Mouse (Mus musculus): ENCODE results near the gene Senp3. TPM values are rescaled to one million over a fixed set of nuclear protein-coding genes. Genes with fewer than 3 reads are reported as not detected.
A peak's percentile ranks its signal among the peaks of the same experiment; 100 is the strongest.

Gene Senp3
- polyA plus RNA-seq, 1 experiment from 2014 or later: 79.1 TPM

DNA sequence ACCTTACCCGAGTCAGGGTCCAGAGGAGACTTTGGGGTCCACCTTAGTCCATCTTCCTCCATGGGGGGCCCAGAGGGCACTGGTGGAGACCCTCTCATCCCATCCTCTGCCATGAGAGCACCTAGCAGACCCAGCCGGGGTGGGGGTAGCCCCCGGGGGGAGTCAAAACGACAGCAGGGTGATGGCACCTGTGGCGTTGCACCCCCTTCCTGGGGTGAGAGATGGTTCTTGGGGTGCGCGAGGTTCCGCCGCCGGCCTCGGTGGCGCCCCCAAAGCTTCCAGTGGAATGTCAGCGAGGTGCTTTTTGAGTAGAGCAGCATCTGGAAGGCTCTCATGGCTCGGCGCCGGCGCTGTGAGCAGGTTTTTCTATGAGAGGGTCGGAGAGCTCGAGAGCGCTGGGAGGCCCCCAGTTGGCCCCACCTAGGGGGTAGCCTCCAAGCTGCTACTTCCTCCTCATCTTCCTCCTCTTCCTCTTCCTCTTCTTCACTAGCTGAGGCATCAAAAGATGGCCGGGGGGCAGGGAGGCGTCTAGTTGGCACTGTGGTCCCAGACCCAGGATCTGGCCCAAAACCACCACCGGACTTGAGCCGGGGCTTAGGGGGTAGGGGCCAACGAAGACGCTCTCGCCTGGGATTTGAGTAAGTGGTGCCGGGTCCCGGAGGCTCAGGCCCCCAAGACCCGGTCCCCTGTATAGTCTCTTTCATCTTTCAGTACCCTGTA lies 1.6 kb downstream of the Senp3 start:
- Histone ChIP-seq H3K27me3 (replicated peaks; ENCODE audit: control insufficient read depth, insufficient read depth, low read length) (no peaks in the 10 kb centered on the region), H3K9me3 (ENCODE audit: control insufficient read depth, low read length) (no peaks in the 10 kb centered on the region), H3K4me2 (ENCODE audit: low read length) (peak overlapping the region; percentile 92), H3K4me1 (replicated peaks; ENCODE audit: control insufficient read depth, insufficient read depth, low read length) (peaks cover 22% of the 10 kb centered on the region), H3K36me3 (ENCODE audit: control insufficient read depth, insufficient read depth, low read length) (peaks cover 44% of the 10 kb centered on the region), H3K9ac (ENCODE audit: low read length) (peak overlapping the region; percentile 78), H3K4me3 (ENCODE audit: low read depth, low read length) (peak overlapping the region; percentile 86), H3K27ac (ENCODE audit: low read depth) (no peak overlapping the region)
- 89% methylated on average over 30 of the region's 30 CpGs for WGBS
- ATAC-seq (replicated peaks; ENCODE audit: low FRiP score, low TSS enrichment, low read depth): no peak
- DNase-seq (ENCODE audit: low spot score): no peak

DNA sequence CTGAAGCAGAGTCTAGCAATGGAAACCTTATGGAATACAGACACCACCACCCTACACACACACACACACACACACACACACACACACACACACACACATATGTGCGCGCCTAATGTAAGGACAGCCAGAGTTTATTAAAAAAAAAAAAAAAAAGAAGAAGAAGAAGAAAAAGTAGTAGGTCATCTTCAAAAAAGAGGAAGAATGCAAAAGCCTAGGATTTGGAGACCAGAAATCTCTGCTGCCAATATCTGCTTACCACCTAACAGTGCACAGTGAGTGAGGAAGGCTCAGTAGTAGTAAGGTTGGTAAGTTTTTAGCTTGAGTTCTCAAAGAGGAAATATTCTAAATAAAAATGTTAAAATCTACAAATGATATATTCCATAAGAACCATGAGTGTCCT lies 2.7 kb downstream of the Senp3 start:
- WGBS: 85% methylated on average over 2 of the region's 2 CpGs
- H3K27me3 ChIP-seq (replicated peaks; ENCODE audit: control insufficient read depth, insufficient read depth, low read length): no peaks in the 10 kb centered on the region
- H3K27ac ChIP-seq (ENCODE audit: low read depth): no peak overlapping the region
- no peak overlapping the region for H3K9ac ChIP-seq (ENCODE audit: low read length)
- no peak for ATAC-seq (replicated peaks; ENCODE audit: low FRiP score, low TSS enrichment, low read depth)
- no peaks in the 10 kb centered on the region for H3K9me3 ChIP-seq (ENCODE audit: control insufficient read depth, low read length)
- no peak for DNase-seq (ENCODE audit: low spot score)
- no peak overlapping the region for H3K4me3 ChIP-seq (ENCODE audit: low read depth, low read length)
- no peak overlapping the region for H3K4me2 ChIP-seq (ENCODE audit: low read length)
- peaks cover 22% of the 10 kb centered on the region for H3K4me1 ChIP-seq (replicated peaks; ENCODE audit: control insufficient read depth, insufficient read depth, low read length)
- peaks cover 56% of the 10 kb centered on the region for H3K36me3 ChIP-seq (ENCODE audit: control insufficient read depth, insufficient read depth, low read length)

DNA sequence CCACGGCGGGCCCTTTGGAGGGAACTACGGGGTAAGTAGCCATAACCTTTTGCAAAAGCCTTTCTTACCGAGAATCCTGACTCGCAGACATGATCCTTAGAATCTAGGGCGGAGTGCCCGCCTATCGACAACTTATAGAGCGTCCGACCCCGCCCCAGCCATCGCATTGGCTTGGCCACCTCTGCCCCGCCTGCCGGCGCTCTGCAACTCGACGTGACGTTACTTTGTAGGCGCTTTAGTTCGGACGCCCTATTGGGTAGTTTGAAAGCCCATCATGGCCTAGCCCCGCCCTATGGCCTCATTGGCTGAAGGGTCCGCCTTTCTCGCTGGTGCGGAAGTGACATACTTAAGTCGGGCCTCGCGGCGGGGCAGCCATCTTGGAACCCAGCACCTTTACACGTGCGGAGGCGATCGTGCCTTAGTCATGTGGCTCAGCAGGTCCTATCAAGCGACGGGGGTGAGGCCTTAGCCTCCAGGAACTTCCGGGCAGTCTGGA lies 9.6 kb downstream of the Senp3 start, which contains the start of gene Eif4a1:
Eif4a1 (minus strand) TSS at position 213 of the 496 bp plus-strand sequence.
- ATAC-seq (replicated peaks; ENCODE audit: low FRiP score, low TSS enrichment, low read depth) (peak; percentile 97), DNase-seq (ENCODE audit: low spot score) (peak; percentile 99)
- peak within 1 kb of the TSS; percentile 76 for H3K4me2 ChIP-seq (ENCODE audit: low read length)
- WGBS: under 1% methylated on average over 36 of the region's 36 CpGs
- H3K4me3 ChIP-seq (ENCODE audit: low read depth, low read length): peak within 1 kb of the TSS; percentile 56
- peaks cover 10% of the 10 kb centered on the region; the same call in 1 of the 2 replicates for H3K4me1 ChIP-seq (replicated peaks; ENCODE audit: control insufficient read depth, insufficient read depth, low read length)
- H3K27me3 ChIP-seq (replicated peaks; ENCODE audit: control insufficient read depth, insufficient read depth, low read length): no peaks in the 10 kb centered on the region
- peak within 1 kb of the TSS; percentile 100 for H3K9ac ChIP-seq (ENCODE audit: low read length)
- no peaks in the 10 kb centered on the region for H3K9me3 ChIP-seq (ENCODE audit: control insufficient read depth, low read length)
- H3K36me3 ChIP-seq (ENCODE audit: control insufficient read depth, insufficient read depth, low read length): peaks cover 77% of the 10 kb centered on the region
- H3K27ac ChIP-seq (ENCODE audit: low read depth): peak within 1 kb of the TSS; percentile 97

DNA sequence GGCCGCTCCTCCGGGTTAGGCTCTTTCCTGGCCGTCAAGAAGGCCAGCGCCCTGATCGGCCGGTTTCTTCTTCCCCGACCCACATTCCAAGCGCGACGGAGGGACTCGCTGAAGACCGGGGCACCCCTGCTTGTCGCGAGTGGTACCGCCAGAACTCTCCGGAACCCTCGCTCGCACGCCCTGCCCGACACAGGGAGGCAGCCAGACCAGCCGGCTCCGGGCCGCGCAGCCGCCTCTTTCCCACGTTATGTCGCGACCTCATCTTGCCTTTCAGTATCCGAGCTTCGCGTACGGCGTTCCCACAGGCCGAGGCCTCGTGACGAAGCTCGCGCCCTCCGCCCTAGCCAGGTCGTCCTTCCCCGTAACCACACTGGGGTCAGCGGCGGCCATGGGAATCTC lies 10.2 kb downstream of the Senp3 start:
- peak overlapping the region; percentile 76 for H3K4me2 ChIP-seq (ENCODE audit: low read length)
- H3K4me1 ChIP-seq (replicated peaks; ENCODE audit: control insufficient read depth, insufficient read depth, low read length): peaks cover 10% of the 10 kb centered on the region; the same call in 1 of the 2 replicates
- peaks cover 75% of the 10 kb centered on the region for H3K36me3 ChIP-seq (ENCODE audit: control insufficient read depth, insufficient read depth, low read length)
- peak overlapping the region; percentile 56 for H3K4me3 ChIP-seq (ENCODE audit: low read depth, low read length)
- DNase-seq (ENCODE audit: low spot score) (no peak), ATAC-seq (replicated peaks; ENCODE audit: low FRiP score, low TSS enrichment, low read depth) (peak; percentile 1)
- no peaks in the 10 kb centered on the region for H3K27me3 ChIP-seq (replicated peaks; ENCODE audit: control insufficient read depth, insufficient read depth, low read length)
- no peaks in the 10 kb centered on the region for H3K9me3 ChIP-seq (ENCODE audit: control insufficient read depth, low read length)
- WGBS: 0% methylated on average over 42 of the region's 43 CpGs
- peak overlapping the region; percentile 100 for H3K9ac ChIP-seq (ENCODE audit: low read length)
- H3K27ac ChIP-seq (ENCODE audit: low read depth): peak overlapping the region; percentile 97

DNA sequence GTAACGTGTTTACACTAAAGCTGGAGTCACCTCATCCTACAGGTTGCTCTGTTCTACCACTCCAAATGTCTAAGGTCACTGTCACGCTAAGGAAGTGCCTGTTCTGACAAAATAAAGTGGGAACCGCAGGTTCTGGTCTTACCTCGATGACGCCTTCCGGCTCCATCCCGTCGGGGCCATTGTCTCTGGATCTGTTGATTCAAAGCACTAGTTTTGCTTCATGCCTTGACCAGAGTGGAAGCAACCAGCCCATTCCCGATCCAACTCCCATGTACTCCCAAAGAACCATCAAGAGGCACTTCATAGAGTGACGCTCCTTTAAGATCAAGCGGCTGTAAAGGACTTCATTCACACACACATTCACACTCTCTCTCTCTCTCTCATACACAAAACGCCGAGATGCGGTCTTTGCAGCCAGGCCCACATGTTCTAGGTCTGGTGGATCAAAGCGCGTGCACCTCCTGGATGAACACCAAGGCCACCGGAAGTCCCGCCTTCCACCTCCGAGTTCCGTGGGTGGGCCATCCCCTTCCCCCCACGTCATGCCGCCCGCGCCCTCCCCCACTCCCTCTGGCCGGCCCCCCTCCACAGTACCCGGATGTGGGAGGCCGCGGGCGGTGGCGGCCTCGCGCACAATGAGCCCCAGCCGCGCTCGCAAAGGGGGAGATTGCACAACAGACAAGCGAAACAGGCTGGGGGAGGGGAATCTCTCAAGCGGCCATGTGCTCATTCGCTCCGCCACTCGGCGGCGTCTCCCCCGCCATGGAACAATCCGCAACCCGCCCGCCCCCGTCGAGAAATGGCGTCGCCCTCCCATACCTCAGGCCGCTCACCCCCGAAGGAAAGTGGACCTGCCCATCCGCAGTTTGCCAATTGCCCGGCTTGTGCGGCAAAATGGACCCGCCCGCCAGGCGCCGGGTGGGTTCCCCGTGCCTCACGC lies 10.8 kb downstream of the Senp3 start:
- ATAC-seq (replicated peaks; ENCODE audit: low FRiP score, low TSS enrichment, low read depth): peak; percentile 68
- Histone ChIP-seq H3K9me3 (ENCODE audit: control insufficient read depth, low read length) (no peaks in the 10 kb centered on the region), H3K4me3 (ENCODE audit: low read depth, low read length) (peak overlapping the region; percentile 56), H3K4me1 (replicated peaks; ENCODE audit: control insufficient read depth, insufficient read depth, low read length) (peaks cover 10% of the 10 kb centered on the region; the same call in 1 of the 2 replicates), H3K27ac (ENCODE audit: low read depth) (peak overlapping the region; percentile 97), H3K36me3 (ENCODE audit: control insufficient read depth, insufficient read depth, low read length) (peaks cover 75% of the 10 kb centered on the region), H3K27me3 (replicated peaks; ENCODE audit: control insufficient read depth, insufficient read depth, low read length) (no peaks in the 10 kb centered on the region), H3K9ac (ENCODE audit: low read length) (peak overlapping the region; percentile 100), H3K4me2 (ENCODE audit: low read length) (peak overlapping the region; percentile 76)
- 1% methylated on average over 57 of the region's 61 CpGs for WGBS
- DNase-seq (ENCODE audit: low spot score): peak; percentile 96

DNA sequence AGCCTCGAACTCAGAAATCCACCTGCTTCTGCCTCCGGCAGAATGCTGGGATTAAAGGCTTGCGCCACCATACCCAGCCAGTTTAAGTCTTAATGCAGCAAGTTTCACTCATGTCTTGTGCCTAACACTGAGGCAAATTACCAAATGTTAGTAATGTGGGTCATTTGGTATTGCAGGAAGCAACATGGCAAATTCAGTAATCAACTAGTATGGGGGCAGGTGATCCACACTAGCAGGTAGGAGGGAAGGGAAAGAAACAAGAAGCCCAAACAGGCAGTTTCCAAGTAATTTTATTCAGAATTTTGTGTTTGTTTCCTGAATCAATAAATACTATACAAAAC lies 15.2 kb downstream of the Senp3 start:
- WGBS: 86% methylated on average over 3 of the region's 3 CpGs

DNA sequence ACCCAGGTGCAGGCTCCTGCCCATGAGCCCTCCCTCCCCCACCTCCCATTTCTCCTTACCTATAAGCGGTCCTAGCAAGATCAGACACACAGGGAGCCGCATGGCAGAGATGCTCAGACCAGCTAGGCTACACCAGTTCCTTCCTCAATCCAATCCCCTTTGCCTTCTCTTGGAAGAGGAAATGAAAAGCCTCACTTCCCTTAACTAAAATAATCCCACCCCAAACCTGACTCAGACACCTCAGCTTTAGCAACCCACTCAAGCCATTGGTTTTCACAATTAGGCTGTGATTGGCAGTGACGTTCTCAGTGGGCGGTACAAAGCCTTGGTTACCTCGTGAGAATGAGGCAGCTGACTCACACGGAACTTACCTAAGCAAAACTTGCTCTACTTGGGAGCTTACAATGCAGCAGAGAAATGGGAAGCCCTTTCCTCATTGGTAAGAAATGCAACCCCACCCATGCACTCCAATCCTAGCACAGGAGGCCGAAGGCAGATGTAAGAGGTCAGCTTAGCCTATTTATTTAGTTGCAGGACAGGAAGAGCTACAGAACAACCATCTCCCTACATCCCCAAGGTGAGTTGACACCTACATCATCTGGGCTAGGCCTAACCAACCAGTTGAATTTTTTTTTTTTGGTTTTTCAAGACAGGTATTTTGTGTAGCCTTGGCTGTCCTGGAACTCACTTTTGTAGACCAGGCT lies 15.8 kb downstream of the Senp3 start, which contains the start of gene Cd68:
Cd68 (minus strand) TSS at position 193 of the 704 bp plus-strand sequence.
- Histone ChIP-seq H3K4me3 (ENCODE audit: low read depth, low read length) (no peak within 1 kb of the TSS), H3K36me3 (ENCODE audit: control insufficient read depth, insufficient read depth, low read length) (peaks cover 73% of the 10 kb centered on the region), H3K4me1 (replicated peaks; ENCODE audit: control insufficient read depth, insufficient read depth, low read length) (peaks cover 15% of the 10 kb centered on the region), H3K4me2 (ENCODE audit: low read length) (no peak within 1 kb of the TSS), H3K9me3 (ENCODE audit: control insufficient read depth, low read length) (no peaks in the 10 kb centered on the region), H3K27me3 (replicated peaks; ENCODE audit: control insufficient read depth, insufficient read depth, low read length) (no peaks in the 10 kb centered on the region), H3K27ac (ENCODE audit: low read depth) (peak within 1 kb of the TSS; percentile 38), H3K9ac (ENCODE audit: low read length) (no peak within 1 kb of the TSS)
- DNase-seq (ENCODE audit: low spot score) (no peak), ATAC-seq (replicated peaks; ENCODE audit: low FRiP score, low TSS enrichment, low read depth) (no peak)
- WGBS: 32% methylated on average over 7 of the region's 7 CpGs

More for the DNA sequence above, 15.2 kb downstream of the Senp3 start:
- ATAC-seq (replicated peaks; ENCODE audit: low FRiP score, low TSS enrichment, low read depth) (no peak), DNase-seq (ENCODE audit: low spot score) (no peak)
- H3K27me3 ChIP-seq (replicated peaks; ENCODE audit: control insufficient read depth, insufficient read depth, low read length): no peaks in the 10 kb centered on the region
- peaks cover 73% of the 10 kb centered on the region for H3K36me3 ChIP-seq (ENCODE audit: control insufficient read depth, insufficient read depth, low read length)
- H3K4me2 ChIP-seq (ENCODE audit: low read length): no peak overlapping the region
- no peaks in the 10 kb centered on the region for H3K9me3 ChIP-seq (ENCODE audit: control insufficient read depth, low read length)
- H3K4me1 ChIP-seq (replicated peaks; ENCODE audit: control insufficient read depth, insufficient read depth, low read length): peaks cover 11% of the 10 kb centered on the region
- H3K9ac ChIP-seq (ENCODE audit: low read length): no peak overlapping the region
- no peak overlapping the region for H3K27ac ChIP-seq (ENCODE audit: low read depth)
- no peak overlapping the region for H3K4me3 ChIP-seq (ENCODE audit: low read depth, low read length)

DNA sequence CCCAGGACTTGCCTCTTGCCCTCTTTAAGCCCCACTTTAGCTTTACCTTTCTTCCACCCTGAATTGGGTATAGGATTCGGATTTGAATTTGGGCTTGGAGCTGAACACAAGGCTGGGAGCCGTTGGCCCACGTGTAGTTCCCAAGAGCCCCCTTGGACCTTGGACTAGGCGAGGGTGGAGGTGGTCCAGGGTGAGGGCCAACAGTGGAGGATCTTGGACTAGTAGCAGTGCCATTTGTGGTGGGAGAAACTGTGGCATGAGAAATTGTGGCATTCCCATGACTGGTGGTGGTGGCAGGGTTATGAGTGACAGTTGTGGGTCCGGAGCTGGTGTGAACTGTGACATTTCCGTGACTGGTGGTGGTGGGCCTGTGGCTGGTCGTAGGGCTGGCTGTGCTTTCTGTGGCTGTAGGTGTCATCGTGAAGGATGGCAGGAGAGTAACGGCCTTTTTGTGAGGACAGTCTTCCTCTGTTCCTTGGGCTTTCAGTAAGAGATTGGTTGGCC lies 16.4 kb downstream of the Senp3 start:
- no peak overlapping the region for H3K4me2 ChIP-seq (ENCODE audit: low read length)
- peak overlapping the region; percentile 38 for H3K27ac ChIP-seq (ENCODE audit: low read depth)
- peaks cover 15% of the 10 kb centered on the region for H3K4me1 ChIP-seq (replicated peaks; ENCODE audit: control insufficient read depth, insufficient read depth, low read length)
- ATAC-seq (replicated peaks; ENCODE audit: low FRiP score, low TSS enrichment, low read depth) (no peak), DNase-seq (ENCODE audit: low spot score) (no peak)
- H3K9me3 ChIP-seq (ENCODE audit: control insufficient read depth, low read length): no peaks in the 10 kb centered on the region
- H3K4me3 ChIP-seq (ENCODE audit: low read depth, low read length): no peak overlapping the region
- H3K36me3 ChIP-seq (ENCODE audit: control insufficient read depth, insufficient read depth, low read length): peaks cover 69% of the 10 kb centered on the region
- no peaks in the 10 kb centered on the region for H3K27me3 ChIP-seq (replicated peaks; ENCODE audit: control insufficient read depth, insufficient read depth, low read length)
- 78% methylated on average over 9 of the region's 9 CpGs for WGBS
- H3K9ac ChIP-seq (ENCODE audit: low read length): no peak overlapping the region

All from intestine, embryonic 14.5 days (tissue).